Mouse (Mus musculus): ENCODE data around the gene Rnf26.

- TF ChIP-seq GATA1 (IDR thresholded peaks at IDR 0.05; ENCODE audit: low read length) (no peak), TAL1 (IDR thresholded peaks at IDR 0.05; ENCODE audit: low read length) (no peak)
Observed at GRCm38 (mm10) chr9:44107110-44107509, 6.2 kb downstream of the Rnf26 start, which contains the start of gene C1qtnf5.
